Mouse (Mus musculus) limb, embryonic 11.5 days (tissue): ENCODE results near the gene Gm17651. TPM values are rescaled to one million over a fixed set of nuclear protein-coding genes. Genes with fewer than 3 reads are reported as not detected.

Experiments used
- ATAC-seq: fragments of 200-750 bp; cut with Nextera tagmentation; 2 replicates; pipeline ENCODE4 v1.8.0; 2017; ENCODE audit warnings: low read depth; ENCODE audit not compliant: insufficient number of reproducible peaks, low FRiP score, low TSS enrichment
- DNase-seq: peaks from one replicate; pipeline ENCODE4 v3.0.0-alpha.2; 2015; ENCODE audit warnings: low spot score
- H3K27ac ChIP-seq: fragments of 300-500 bp; sonication (generic); replicated peaks from 2 replicates; pipeline ENCODE4 v1.5.1; 2014; ENCODE audit warnings: low read depth, mild to moderate bottlenecking, low read length
- H3K27me3 ChIP-seq: fragments of 300-500 bp; sonication (generic); 2 replicates; pipeline ENCODE4 v1.6.1; 2014; ENCODE audit warnings: mild to moderate bottlenecking, low read length, mixed read lengths; ENCODE audit not compliant: control insufficient read depth, insufficient read depth
- H3K36me3 ChIP-seq: fragments of 300-500 bp; sonication (generic); 2 replicates; pipeline ENCODE4 v1.6.1; 2014; ENCODE audit warnings: mild to moderate bottlenecking, low read length, moderate library complexity, mixed read lengths; ENCODE audit not compliant: control insufficient read depth, insufficient read depth
- H3K4me1 ChIP-seq: fragments of 300-500 bp; sonication (generic); 2 replicates; pipeline ENCODE4 v1.6.1; 2014; ENCODE audit warnings: low read length, mixed read lengths; ENCODE audit not compliant: control insufficient read depth, insufficient read depth
- H3K4me2 ChIP-seq: fragments of 300-500 bp; sonication (generic); 2 replicates; pipeline ENCODE4 v1.6.1; 2014; ENCODE audit warnings: low read depth, mild to moderate bottlenecking, moderate library complexity; ENCODE audit not compliant: severe bottlenecking
- H3K4me3 ChIP-seq: fragments of 300-500 bp; sonication (generic); 2 replicates; pipeline ENCODE4 v1.5.1; 2014; ENCODE audit warnings: low read depth, low read length
- H3K9ac ChIP-seq: fragments of 300-500 bp; sonication (generic); 2 replicates; pipeline ENCODE4 v1.6.1; 2014; ENCODE audit warnings: mild to moderate bottlenecking, low read length
- H3K9me3 ChIP-seq: fragments of 300-500 bp; sonication (generic); 2 replicates; pipeline ENCODE4 v1.6.1; 2016; ENCODE audit warnings: low read length; ENCODE audit not compliant: control insufficient read depth
- whole genome bisulfite sequencing: fragments of 180-500 bp; shearing (Covaris S2); extraction: QIAGEN DNeasy Blood & Tissue Kit; methylation state at CpG from one replicate; pipeline ENCODE4 v1.1.7; 2014; 5-methylcytosine and 5-hydroxymethylcytosine counted together
- microRNA-seq: library from miRNA; unstranded; fragments of <30 nt; microRNA quantifications from one replicate; pipeline ENCODE4, GENCODE M21; 2016
- polyA plus RNA-seq: library from polyadenylated mRNA; unstranded; fragments of >200 nt; fragmentation: Nextera tagmentation; extraction: Ambion mirVana; gene quantifications from 2 replicates; pipeline ENCODE4 v1.2.1, GENCODE M21; 2014

Gene Gm17651
- polyA plus RNA-seq, 1 experiment from 2014 or later = not detected

GRCm38 (mm10) chr3:97630746-97631145 lies 43.7 kb downstream of the Gm17651 start:
- ATAC-seq = no peak
- no peaks in the 10 kb centered on the region for H3K4me1 ChIP-seq
- H3K27me3 ChIP-seq = no peaks in the 10 kb centered on the region
- 89% methylated on average over 4 of the region's 4 CpGs for WGBS
- H3K4me2 ChIP-seq = no peak overlapping the region
- no peak overlapping the region for H3K9ac ChIP-seq
- H3K27ac ChIP-seq = no peak overlapping the region
- H3K4me3 ChIP-seq = no peak overlapping the region
- DNase-seq = no peak
- H3K36me3 ChIP-seq = no peaks in the 10 kb centered on the region
- no peaks in the 10 kb centered on the region for H3K9me3 ChIP-seq

GRCm38 (mm10) chr3:97629941-97630340 lies 44.6 kb downstream of the Gm17651 start:
- Histone ChIP-seq H3K4me3 (no peak overlapping the region), H3K9ac (no peak overlapping the region), H3K27me3 (no peaks in the 10 kb centered on the region), H3K36me3 (no peaks in the 10 kb centered on the region), H3K9me3 (no peaks in the 10 kb centered on the region), H3K27ac (no peak overlapping the region), H3K4me1 (no peaks in the 10 kb centered on the region), H3K4me2 (no peak overlapping the region)
- DNase-seq (no peak), ATAC-seq (no peak)
- WGBS = 83% methylated on average over 4 of the region's 4 CpGs

- DNase-seq (peak; percentile 52), ATAC-seq (0 out of 2 replicates have a peak, but pooled peaks have one; percentile 51)
- Histone ChIP-seq H3K36me3 (no peaks in the 10 kb centered on the region), H3K4me2 (peak within 1 kb of the TSS; percentile 49), H3K4me1 (no peaks in the 10 kb centered on the region), H3K27me3 (no peaks in the 10 kb centered on the region), H3K9me3 (no peaks in the 10 kb centered on the region), H3K9ac (peak within 1 kb of the TSS; percentile 23), H3K27ac (no peak within 1 kb of the TSS), H3K4me3 (peak within 1 kb of the TSS; percentile 32)
- 4% methylated on average over 18 of the region's 18 CpGs for WGBS
These were observed 46.0 kb downstream of the Gm17651 start, which contains the start of gene Fmo5 for GRCm38 (mm10) chr3:97628391-97629001. Fmo5 (plus strand) TSS chr3:97628804.

- peak overlapping the region; percentile 49; the same call in 1 of the 2 replicates for H3K4me2 ChIP-seq
- WGBS = 79% methylated on average over 7 of the region's 7 CpGs
- no peaks in the 10 kb centered on the region for H3K27me3 ChIP-seq
- H3K36me3 ChIP-seq = no peaks in the 10 kb centered on the region
- H3K9ac ChIP-seq = no peak overlapping the region
- H3K4me3 ChIP-seq = no peak overlapping the region
- no peak for ATAC-seq
- DNase-seq = no peak
- H3K9me3 ChIP-seq = no peaks in the 10 kb centered on the region
- H3K4me1 ChIP-seq = no peaks in the 10 kb centered on the region
- no peak overlapping the region for H3K27ac ChIP-seq
These were observed 46.6 kb downstream of the Gm17651 start for GRCm38 (mm10) chr3:97627893-97628292.

GRCm38 (mm10) chr3:97624611-97625010 lies 49.9 kb downstream of the Gm17651 start:
- Histone ChIP-seq H3K4me2 (no peak overlapping the region), H3K4me3 (no peak overlapping the region), H3K27ac (no peak overlapping the region), H3K27me3 (no peaks in the 10 kb centered on the region), H3K9ac (no peak overlapping the region), H3K9me3 (no peaks in the 10 kb centered on the region), H3K4me1 (no peaks in the 10 kb centered on the region), H3K36me3 (no peaks in the 10 kb centered on the region)
- DNase-seq = no peak
- no peak for ATAC-seq
- 49% methylated on average over 2 of the region's 2 CpGs for WGBS

Small RNAs within 50 kb of the gene (microRNA-seq; reads per million reads assigned to microRNA genes)
- gene Mir7225 = not detected

Other genes with a start within 250 kb of the Gm17651 start
- gene Chd1l, start 64.5 kb downstream of the Gm17651 start, polyA plus RNA-seq = 21.5 and 22.8 TPM in 2 replicates
- gene Fmo5, start 45.9 kb downstream of the Gm17651 start, polyA plus RNA-seq = 1.0 and 1.3 TPM in 2 replicates
- 4.3 and 5.4 TPM in 2 replicates for gene Prkab2, start 16.5 kb downstream of the Gm17651 start, polyA plus RNA-seq
- gene Pde4dip, start 214.0 kb upstream of the Gm17651 start, polyA plus RNA-seq = 23.3 and 29.2 TPM in 2 replicates
- 153 TPM in 2 replicates for gene Sec22b, start 226.5 kb upstream of the Gm17651 start, polyA plus RNA-seq